Mouse (Mus musculus): ENCODE results near the gene Grpel1. TPM values are rescaled to one million over a fixed set of nuclear protein-coding genes. Genes with fewer than 3 reads are reported as not detected.

Grpel1 gene
- polyA plus RNA-seq, 1 experiment from 2014 or later = 60.1 TPM

GRCm38 (mm10) chr5:36452821-36453220 lies 12.0 kb upstream of the Grpel1 start:
- whole genome bisulfite sequencing = 76% methylated on average over 6 of the region's 6 CpGs

GRCm38 (mm10) chr5:36457706-36458105 lies 7.1 kb upstream of the Grpel1 start:
- WGBS = 65% methylated on average over 4 of the region's 4 CpGs
- H3K9ac ChIP-seq (ENCODE audit: low read depth, low read length) = no peak overlapping the region
- no peak overlapping the region for H3K4me3 ChIP-seq (ENCODE audit: low read length)
- no peaks in the 10 kb centered on the region for H3K27me3 ChIP-seq (ENCODE audit: control insufficient read depth, insufficient read depth, low read length)
- ATAC-seq (ENCODE audit: low FRiP score, low TSS enrichment) = no peak
- no peak overlapping the region for H3K4me2 ChIP-seq (replicated peaks; ENCODE audit: low read depth, low read length)
- no peaks in the 10 kb centered on the region for H3K36me3 ChIP-seq (ENCODE audit: control insufficient read depth, insufficient read depth, low read length)
- no peak overlapping the region for H3K27ac ChIP-seq (ENCODE audit: low read depth, low read length)
- no peaks in the 10 kb centered on the region for H3K9me3 ChIP-seq (ENCODE audit: control insufficient read depth, low read length)
- 0 out of 2 replicates have a peak, but pooled peaks cover 2% of the 10 kb centered on the region for H3K4me1 ChIP-seq (ENCODE audit: control insufficient read depth, insufficient read depth, low read length)

More at GRCm38 (mm10) chr5:36452821-36453220, 12.0 kb upstream of the Grpel1 start:
- Histone ChIP-seq H3K36me3 (ENCODE audit: control insufficient read depth, insufficient read depth, low read length) (no peaks in the 10 kb centered on the region), H3K9me3 (ENCODE audit: control insufficient read depth, low read length) (no peaks in the 10 kb centered on the region), H3K27me3 (ENCODE audit: control insufficient read depth, insufficient read depth, low read length) (no peaks in the 10 kb centered on the region), H3K4me3 (ENCODE audit: low read length) (no peak overlapping the region), H3K27ac (ENCODE audit: low read depth, low read length) (no peak overlapping the region), H3K9ac (ENCODE audit: low read depth, low read length) (no peak overlapping the region), H3K4me2 (replicated peaks; ENCODE audit: low read depth, low read length) (no peak overlapping the region), H3K4me1 (ENCODE audit: control insufficient read depth, insufficient read depth, low read length) (no peaks in the 10 kb centered on the region)
- ATAC-seq (ENCODE audit: low FRiP score, low TSS enrichment) = no peak

- peaks cover 12% of the 10 kb centered on the region for H3K4me1 ChIP-seq (ENCODE audit: control insufficient read depth, insufficient read depth, low read length)
- no peak overlapping the region for H3K9ac ChIP-seq (ENCODE audit: low read depth, low read length)
- H3K4me2 ChIP-seq (replicated peaks; ENCODE audit: low read depth, low read length) = no peak overlapping the region
- no peak for ATAC-seq (ENCODE audit: low FRiP score, low TSS enrichment)
- no peaks in the 10 kb centered on the region for H3K9me3 ChIP-seq (ENCODE audit: control insufficient read depth, low read length)
- WGBS = 23% methylated on average over 4 of the region's 4 CpGs
- no peak overlapping the region for H3K4me3 ChIP-seq (ENCODE audit: low read length)
- no peak overlapping the region for H3K27ac ChIP-seq (ENCODE audit: low read depth, low read length)
- no peaks in the 10 kb centered on the region for H3K27me3 ChIP-seq (ENCODE audit: control insufficient read depth, insufficient read depth, low read length)
- H3K36me3 ChIP-seq (ENCODE audit: control insufficient read depth, insufficient read depth, low read length) = no peaks in the 10 kb centered on the region
Measured at GRCm38 (mm10) chr5:36458926-36459325, 5.9 kb upstream of the Grpel1 start.

- H3K9ac ChIP-seq (ENCODE audit: low read depth, low read length) = no peak overlapping the region
- H3K27ac ChIP-seq (ENCODE audit: low read depth, low read length) = no peak overlapping the region; the same call in 1 of the 2 replicates
- no peak overlapping the region for H3K4me3 ChIP-seq (ENCODE audit: low read length)
- no peaks in the 10 kb centered on the region for H3K9me3 ChIP-seq (ENCODE audit: control insufficient read depth, low read length)
- H3K27me3 ChIP-seq (ENCODE audit: control insufficient read depth, insufficient read depth, low read length) = no peaks in the 10 kb centered on the region
- WGBS = 80% methylated on average over 2 of the region's 2 CpGs
- H3K36me3 ChIP-seq (ENCODE audit: control insufficient read depth, insufficient read depth, low read length) = no peaks in the 10 kb centered on the region
- no peak overlapping the region for H3K4me2 ChIP-seq (replicated peaks; ENCODE audit: low read depth, low read length)
- no peak for ATAC-seq (ENCODE audit: low FRiP score, low TSS enrichment)
- peaks cover 15% of the 10 kb centered on the region for H3K4me1 ChIP-seq (ENCODE audit: control insufficient read depth, insufficient read depth, low read length)
Measured at GRCm38 (mm10) chr5:36460712-36461111, 4.1 kb upstream of the Grpel1 start.

- Histone ChIP-seq H3K4me2 (replicated peaks; ENCODE audit: low read depth, low read length) (no peak overlapping the region), H3K27ac (ENCODE audit: low read depth, low read length) (peak overlapping the region; percentile 48; the same call in 1 of the 2 replicates), H3K27me3 (ENCODE audit: control insufficient read depth, insufficient read depth, low read length) (no peaks in the 10 kb centered on the region), H3K36me3 (ENCODE audit: control insufficient read depth, insufficient read depth, low read length) (no peaks in the 10 kb centered on the region), H3K9me3 (ENCODE audit: control insufficient read depth, low read length) (no peaks in the 10 kb centered on the region), H3K9ac (ENCODE audit: low read depth, low read length) (no peak overlapping the region), H3K4me1 (ENCODE audit: control insufficient read depth, insufficient read depth, low read length) (peaks cover 20% of the 10 kb centered on the region), H3K4me3 (ENCODE audit: low read length) (no peak overlapping the region)
- ATAC-seq (ENCODE audit: low FRiP score, low TSS enrichment) = no peak
- WGBS = 27% methylated on average over 2 of the region's 2 CpGs
Measured at GRCm38 (mm10) chr5:36461231-36461630, 3.6 kb upstream of the Grpel1 start.

- 14% methylated on average over 7 of the region's 7 CpGs for WGBS
- no peak for ATAC-seq (ENCODE audit: low FRiP score, low TSS enrichment)
- Histone ChIP-seq H3K36me3 (ENCODE audit: control insufficient read depth, insufficient read depth, low read length) (no peaks in the 10 kb centered on the region), H3K4me3 (ENCODE audit: low read length) (no peak overlapping the region), H3K4me2 (replicated peaks; ENCODE audit: low read depth, low read length) (no peak overlapping the region), H3K4me1 (ENCODE audit: control insufficient read depth, insufficient read depth, low read length) (peaks cover 21% of the 10 kb centered on the region), H3K9ac (ENCODE audit: low read depth, low read length) (no peak overlapping the region), H3K27ac (ENCODE audit: low read depth, low read length) (no peak overlapping the region), H3K27me3 (ENCODE audit: control insufficient read depth, insufficient read depth, low read length) (no peaks in the 10 kb centered on the region), H3K9me3 (ENCODE audit: control insufficient read depth, low read length) (no peaks in the 10 kb centered on the region)
Measured at GRCm38 (mm10) chr5:36462810-36463209, 2.0 kb upstream of the Grpel1 start.

- 27% methylated on average over 5 of the region's 5 CpGs for WGBS
- no peak for ATAC-seq (ENCODE audit: low FRiP score, low TSS enrichment)
- peak overlapping the region; percentile 12; the same call in 1 of the 2 replicates for H3K4me2 ChIP-seq (replicated peaks; ENCODE audit: low read depth, low read length)
Measured at GRCm38 (mm10) chr5:36463391-36463790, 1.4 kb upstream of the Grpel1 start.

GRCm38 (mm10) chr5:36465889-36466288 lies 1.1 kb downstream of the Grpel1 start:
- ATAC-seq (ENCODE audit: low FRiP score, low TSS enrichment) = no peak
- H3K4me2 ChIP-seq (replicated peaks; ENCODE audit: low read depth, low read length) = peak overlapping the region; percentile 96
- H3K27me3 ChIP-seq (ENCODE audit: control insufficient read depth, insufficient read depth, low read length) = no peaks in the 10 kb centered on the region
- H3K4me1 ChIP-seq (ENCODE audit: control insufficient read depth, insufficient read depth, low read length) = peaks cover 19% of the 10 kb centered on the region
- peak overlapping the region; percentile 86 for H3K9ac ChIP-seq (ENCODE audit: low read depth, low read length)
- H3K4me3 ChIP-seq (ENCODE audit: low read length) = peak overlapping the region; percentile 98
- H3K9me3 ChIP-seq (ENCODE audit: control insufficient read depth, low read length) = no peaks in the 10 kb centered on the region
- WGBS = 22% methylated on average over 8 of the region's 8 CpGs
- H3K36me3 ChIP-seq (ENCODE audit: control insufficient read depth, insufficient read depth, low read length) = peaks cover 25% of the 10 kb centered on the region
- H3K27ac ChIP-seq (ENCODE audit: low read depth, low read length) = no peak overlapping the region

More at GRCm38 (mm10) chr5:36463391-36463790, 1.4 kb upstream of the Grpel1 start:
- no peak overlapping the region for H3K9ac ChIP-seq (ENCODE audit: low read depth, low read length)
- H3K36me3 ChIP-seq (ENCODE audit: control insufficient read depth, insufficient read depth, low read length) = no peaks in the 10 kb centered on the region
- no peak overlapping the region for H3K27ac ChIP-seq (ENCODE audit: low read depth, low read length)
- H3K4me1 ChIP-seq (ENCODE audit: control insufficient read depth, insufficient read depth, low read length) = peaks cover 21% of the 10 kb centered on the region
- H3K9me3 ChIP-seq (ENCODE audit: control insufficient read depth, low read length) = no peaks in the 10 kb centered on the region
- H3K4me3 ChIP-seq (ENCODE audit: low read length) = no peak overlapping the region
- H3K27me3 ChIP-seq (ENCODE audit: control insufficient read depth, insufficient read depth, low read length) = no peaks in the 10 kb centered on the region

GRCm38 (mm10) chr5:36471206-36471605 lies 6.4 kb downstream of the Grpel1 start:
- Histone ChIP-seq H3K9me3 (ENCODE audit: control insufficient read depth, low read length) (no peaks in the 10 kb centered on the region), H3K4me1 (ENCODE audit: control insufficient read depth, insufficient read depth, low read length) (peaks cover 1% of the 10 kb centered on the region), H3K9ac (ENCODE audit: low read depth, low read length) (no peak overlapping the region), H3K27ac (ENCODE audit: low read depth, low read length) (no peak overlapping the region), H3K36me3 (ENCODE audit: control insufficient read depth, insufficient read depth, low read length) (peaks cover 57% of the 10 kb centered on the region), H3K4me3 (ENCODE audit: low read length) (no peak overlapping the region), H3K27me3 (ENCODE audit: control insufficient read depth, insufficient read depth, low read length) (no peaks in the 10 kb centered on the region), H3K4me2 (replicated peaks; ENCODE audit: low read depth, low read length) (no peak overlapping the region)
- 93% methylated on average over 8 of the region's 8 CpGs for WGBS
- ATAC-seq (ENCODE audit: low FRiP score, low TSS enrichment) = no peak
